Mouse (Mus musculus): ENCODE data around the gene Ifnz. TPM values are rescaled to one million over a fixed set of nuclear protein-coding genes. Genes with fewer than 3 reads are reported as not detected.
"Not testable (repeated sequence)": the region's sequence is repeated elsewhere in the genome, so short reads cannot be mapped to it uniquely, and the experiment has no call there.

The Ifnz gene
- polyA plus RNA-seq (2012; rRNA removed) = not detected in 2 replicates

GRCm38 (mm10) chr4:88781831-88782230 lies at the start of gene Ifnz:
Ifnz (plus strand) TSS chr4:88782131.
- H3K36me3 ChIP-seq (ENCODE audit: control insufficient read depth, insufficient read depth, low read length); H3K27me3 ChIP-seq (ENCODE audit: control insufficient read depth, insufficient read depth, low read length); DNase-seq (ENCODE audit: low read depth in 1 of 2, low spot score in 2 of 2); H3K4me1 ChIP-seq (ENCODE audit: control insufficient read depth, insufficient read depth, insufficient read length): not testable (repeated sequence)
- H3K27ac ChIP-seq (ENCODE audit: insufficient read depth, low read length) = 0 out of 2 replicates have a peak within 1 kb of the TSS, but pooled peaks have one; percentile 22
- 2% methylated on average over 5 of the region's 7 CpGs for WGBS
- peak within 1 kb of the TSS; percentile 39; the same call in 1 of the 2 replicates for H3K4me3 ChIP-seq (ENCODE audit: extremely low read depth, insufficient read depth, insufficient read length)

DNA sequence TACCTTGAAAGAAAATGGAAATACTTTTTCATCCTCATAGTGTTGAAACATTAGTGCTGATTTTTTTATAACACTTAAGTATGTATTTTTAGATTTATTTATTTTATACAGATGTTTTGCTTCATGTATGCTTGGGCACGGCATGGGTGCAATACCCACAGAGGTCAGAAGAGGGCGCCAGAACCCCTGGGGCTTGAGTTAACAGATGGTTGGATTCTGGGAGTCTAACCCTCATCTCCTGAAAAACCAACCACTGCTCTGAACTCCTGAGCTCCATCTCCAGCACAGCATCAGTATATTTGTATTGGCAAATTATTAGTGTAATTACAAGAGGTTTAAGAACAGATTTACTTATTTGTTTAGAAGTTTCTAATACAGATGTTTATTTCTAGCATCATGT lies 43.5 kb upstream of the Ifnz start:
- Histone ChIP-seq H3K27me3 (ENCODE audit: control insufficient read depth, insufficient read depth, low read length) (no peaks in the 10 kb centered on the region), H3K36me3 (ENCODE audit: control insufficient read depth, insufficient read depth, low read length) (no peaks in the 10 kb centered on the region), H3K27ac (ENCODE audit: insufficient read depth, low read length) (no peak overlapping the region), H3K4me3 (ENCODE audit: extremely low read depth, insufficient read depth, insufficient read length) (no peak overlapping the region), H3K4me1 (ENCODE audit: control insufficient read depth, insufficient read depth, insufficient read length) (no peaks in the 10 kb centered on the region; the same call in 1 of the 2 replicates)
- DNase-seq (ENCODE audit: low read depth in 1 of 2, low spot score in 2 of 2) = peak; percentile 40 to 62
- TF ChIP-seq CTCF (IDR thresholded peaks at IDR 0.05; ENCODE audit: extremely low read depth, insufficient read depth, insufficient read length, insufficient replicate concordance) = peak; percentile 81; the same call in 1 of the 2 replicates
- no peak for TF ChIP-seq POLR2A (IDR thresholded peaks at IDR 0.05; ENCODE audit: low read depth, low read length)
- 1% methylated on average over 2 of the region's 2 CpGs for WGBS

DNA sequence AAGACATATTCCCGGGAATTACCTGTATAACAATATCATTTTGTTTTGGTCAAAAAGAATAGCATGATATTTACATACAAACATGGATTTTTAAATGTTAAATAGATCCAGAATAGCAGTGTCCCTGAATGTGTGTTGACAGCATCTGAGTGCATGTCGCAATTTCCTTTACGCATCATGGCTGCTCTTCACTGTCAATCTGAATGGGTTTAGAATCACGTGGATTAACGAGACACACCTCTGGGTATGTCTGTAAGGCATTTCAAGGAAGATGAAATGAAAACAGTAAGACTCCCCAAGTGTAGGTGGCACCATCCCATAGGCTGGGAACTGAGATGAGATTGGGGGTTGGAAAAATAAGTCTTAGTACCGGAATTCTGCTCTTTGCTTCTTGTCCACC lies 42.9 kb upstream of the Ifnz start:
- no peaks in the 10 kb centered on the region for H3K27me3 ChIP-seq (ENCODE audit: control insufficient read depth, insufficient read depth, low read length)
- no peak for DNase-seq (ENCODE audit: low read depth in 1 of 2, low spot score in 2 of 2)
- no peak overlapping the region for H3K27ac ChIP-seq (ENCODE audit: insufficient read depth, low read length)
- H3K4me3 ChIP-seq (ENCODE audit: extremely low read depth, insufficient read depth, insufficient read length) = no peak overlapping the region
- H3K4me1 ChIP-seq (ENCODE audit: control insufficient read depth, insufficient read depth, insufficient read length) = no peaks in the 10 kb centered on the region; the same call in 1 of the 2 replicates
- WGBS = 73% methylated on average over 6 of the region's 6 CpGs
- H3K36me3 ChIP-seq (ENCODE audit: control insufficient read depth, insufficient read depth, low read length) = no peaks in the 10 kb centered on the region
- TF ChIP-seq POLR2A (IDR thresholded peaks at IDR 0.05; ENCODE audit: low read depth, low read length) = no peak
- TF ChIP-seq CTCF (IDR thresholded peaks at IDR 0.05; ENCODE audit: extremely low read depth, insufficient read depth, insufficient read length, insufficient replicate concordance) = no peak

GRCm38 (mm10) chr4:88741426-88741825 lies 40.5 kb upstream of the Ifnz start:
- DNase-seq (ENCODE audit: low read depth in 1 of 2, low spot score in 2 of 2) = no peak
- TF ChIP-seq CTCF (IDR thresholded peaks at IDR 0.05; ENCODE audit: extremely low read depth, insufficient read depth, insufficient read length, insufficient replicate concordance) = no peak
- TF ChIP-seq POLR2A (IDR thresholded peaks at IDR 0.05; ENCODE audit: low read depth, low read length) = no peak
- H3K27me3 ChIP-seq (ENCODE audit: control insufficient read depth, insufficient read depth, low read length) = no peaks in the 10 kb centered on the region
- WGBS = 30% methylated on average over 4 of the region's 4 CpGs
- no peaks in the 10 kb centered on the region; the same call in 1 of the 2 replicates for H3K4me1 ChIP-seq (ENCODE audit: control insufficient read depth, insufficient read depth, insufficient read length)
- no peaks in the 10 kb centered on the region for H3K36me3 ChIP-seq (ENCODE audit: control insufficient read depth, insufficient read depth, low read length)
- H3K4me3 ChIP-seq (ENCODE audit: extremely low read depth, insufficient read depth, insufficient read length) = no peak overlapping the region
- no peak overlapping the region for H3K27ac ChIP-seq (ENCODE audit: insufficient read depth, low read length)

DNA sequence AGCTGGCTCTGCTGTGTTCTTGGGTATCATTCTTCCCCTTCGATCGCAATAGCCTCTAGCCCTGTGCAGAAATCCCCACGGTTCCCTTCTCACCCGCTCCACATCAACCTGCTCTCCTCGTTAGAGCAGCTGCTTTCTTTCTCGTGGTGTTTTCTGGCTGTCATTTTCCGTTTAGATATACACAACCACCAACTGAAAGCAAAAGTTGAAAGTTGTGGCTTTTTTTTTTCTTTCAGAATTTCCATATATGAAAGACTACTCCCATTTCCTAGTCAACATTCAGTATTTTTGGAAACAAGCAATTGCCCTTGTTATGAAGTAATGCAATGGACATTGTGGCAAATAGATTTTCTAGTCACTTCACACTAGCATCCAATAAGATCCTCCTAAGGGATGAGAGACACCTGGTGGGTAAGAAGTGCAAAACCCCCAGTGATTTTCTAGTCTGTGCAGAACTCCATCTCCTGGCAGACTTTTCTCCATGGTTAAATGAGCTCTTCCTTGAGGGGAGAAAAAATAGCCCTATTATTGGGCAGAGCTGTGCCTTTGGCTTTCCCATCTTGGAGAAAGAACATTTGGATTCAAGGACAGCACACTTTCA lies 39.1 kb upstream of the Ifnz start:
- no peaks in the 10 kb centered on the region for H3K36me3 ChIP-seq (ENCODE audit: control insufficient read depth, insufficient read depth, low read length)
- H3K27ac ChIP-seq (ENCODE audit: insufficient read depth, low read length) = no peak overlapping the region
- no peak overlapping the region for H3K4me3 ChIP-seq (ENCODE audit: extremely low read depth, insufficient read depth, insufficient read length)
- H3K27me3 ChIP-seq (ENCODE audit: control insufficient read depth, insufficient read depth, low read length) = no peaks in the 10 kb centered on the region
- no peaks in the 10 kb centered on the region; the same call in 1 of the 2 replicates for H3K4me1 ChIP-seq (ENCODE audit: control insufficient read depth, insufficient read depth, insufficient read length)
- 18% methylated on average over 7 of the region's 7 CpGs for WGBS
- DNase-seq (ENCODE audit: low read depth in 1 of 2, low spot score in 2 of 2) = no peak
- no peak for TF ChIP-seq CTCF (IDR thresholded peaks at IDR 0.05; ENCODE audit: extremely low read depth, insufficient read depth, insufficient read length, insufficient replicate concordance)
- TF ChIP-seq POLR2A (IDR thresholded peaks at IDR 0.05; ENCODE audit: low read depth, low read length) = no peak

DNA sequence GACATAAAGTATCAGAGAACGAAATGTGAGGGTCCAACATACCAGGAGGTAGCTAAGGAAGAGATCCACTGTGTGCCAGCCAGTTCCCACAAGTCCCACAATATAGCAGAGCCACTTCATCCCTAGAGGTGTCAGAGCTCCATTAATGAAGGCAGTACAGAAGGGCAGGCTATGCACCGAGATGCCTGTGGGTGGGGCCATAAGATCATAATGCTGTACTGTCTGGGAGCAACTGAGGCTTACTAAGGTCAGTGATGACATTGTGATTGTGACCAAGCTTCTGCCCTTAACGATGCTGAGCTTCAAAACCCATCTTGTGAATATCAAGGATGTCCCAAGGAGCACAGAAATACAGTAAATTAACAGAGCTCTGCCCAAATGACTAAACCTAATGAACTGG lies 37.7 kb upstream of the Ifnz start:
- 85% methylated on average over 3 of the region's 3 CpGs for WGBS
- no peaks in the 10 kb centered on the region for H3K27me3 ChIP-seq (ENCODE audit: control insufficient read depth, insufficient read depth, low read length)
- no peaks in the 10 kb centered on the region for H3K36me3 ChIP-seq (ENCODE audit: control insufficient read depth, insufficient read depth, low read length)
- TF ChIP-seq CTCF (IDR thresholded peaks at IDR 0.05; ENCODE audit: extremely low read depth, insufficient read depth, insufficient read length, insufficient replicate concordance) = no peak
- no peak for TF ChIP-seq POLR2A (IDR thresholded peaks at IDR 0.05; ENCODE audit: low read depth, low read length)
- H3K4me3 ChIP-seq (ENCODE audit: extremely low read depth, insufficient read depth, insufficient read length) = no peak overlapping the region
- H3K4me1 ChIP-seq (ENCODE audit: control insufficient read depth, insufficient read depth, insufficient read length) = no peaks in the 10 kb centered on the region; the same call in 1 of the 2 replicates
- DNase-seq (ENCODE audit: low read depth in 1 of 2, low spot score in 2 of 2) = no peak
- H3K27ac ChIP-seq (ENCODE audit: insufficient read depth, low read length) = no peak overlapping the region

DNA sequence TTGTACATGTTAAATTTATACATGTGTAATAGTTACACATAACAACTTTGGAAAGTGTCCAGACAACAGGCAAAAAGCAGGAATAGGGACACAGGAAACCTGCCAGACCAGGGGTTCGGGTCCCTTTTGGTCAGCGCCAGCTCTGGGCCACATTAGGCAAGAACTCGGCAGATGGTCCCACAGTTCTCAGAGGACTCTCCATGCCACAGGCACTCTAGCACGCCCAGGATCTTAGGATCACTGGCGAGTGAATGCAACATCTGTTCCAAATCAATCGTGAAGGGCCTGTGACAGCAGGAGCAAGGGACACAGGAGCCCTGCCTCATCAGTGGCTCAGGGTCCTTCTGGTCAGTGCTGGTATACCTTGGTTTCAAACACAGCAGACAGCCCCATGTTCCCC lies 32.0 kb upstream of the Ifnz start:
- Histone ChIP-seq H3K27me3 (ENCODE audit: control insufficient read depth, insufficient read depth, low read length) (no peaks in the 10 kb centered on the region), H3K4me1 (ENCODE audit: control insufficient read depth, insufficient read depth, insufficient read length) (no peaks in the 10 kb centered on the region), H3K4me3 (ENCODE audit: extremely low read depth, insufficient read depth, insufficient read length) (no peak overlapping the region), H3K27ac (ENCODE audit: insufficient read depth, low read length) (no peak overlapping the region), H3K36me3 (ENCODE audit: control insufficient read depth, insufficient read depth, low read length) (no peaks in the 10 kb centered on the region)
- DNase-seq (ENCODE audit: low read depth in 1 of 2, low spot score in 2 of 2) = no peak
- WGBS = 89% methylated on average over 6 of the region's 6 CpGs
- TF ChIP-seq POLR2A (IDR thresholded peaks at IDR 0.05; ENCODE audit: low read depth, low read length) (no peak), CTCF (IDR thresholded peaks at IDR 0.05; ENCODE audit: extremely low read depth, insufficient read depth, insufficient read length, insufficient replicate concordance) (no peak)

DNA sequence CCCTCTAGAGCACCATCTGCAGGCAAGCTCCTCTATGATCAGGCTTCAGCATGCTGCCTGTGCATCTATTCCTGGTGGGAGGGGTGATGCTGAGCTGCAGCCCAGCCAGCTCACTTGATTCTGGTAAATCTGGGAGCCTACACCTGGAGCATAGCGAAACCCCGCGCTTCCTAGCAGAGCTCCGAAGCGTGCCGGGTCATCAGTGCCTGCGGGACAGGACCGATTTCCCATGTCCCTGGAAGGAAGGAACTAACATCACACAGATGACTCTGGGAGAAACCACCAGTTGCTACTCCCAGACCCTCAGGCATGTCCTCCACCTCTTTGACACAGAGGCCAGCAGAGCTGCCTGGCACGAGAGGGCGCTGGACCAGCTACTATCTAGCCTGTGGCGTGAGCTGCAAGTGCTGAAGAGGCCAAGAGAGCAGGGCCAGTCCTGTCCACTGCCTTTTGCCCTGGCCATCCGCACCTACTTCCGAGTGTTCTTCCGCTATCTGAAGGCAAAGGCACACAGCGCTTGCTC lies 27.1 kb upstream of the Ifnz start, which contains the start of gene Gm13271:
Gm13271 (plus strand) TSS at position 51 of the 523 bp plus-strand sequence.
- H3K36me3 ChIP-seq (ENCODE audit: control insufficient read depth, insufficient read depth, low read length); H3K4me1 ChIP-seq (ENCODE audit: control insufficient read depth, insufficient read depth, insufficient read length); H3K27ac ChIP-seq (ENCODE audit: insufficient read depth, low read length); H3K27me3 ChIP-seq (ENCODE audit: control insufficient read depth, insufficient read depth, low read length); H3K4me3 ChIP-seq (ENCODE audit: extremely low read depth, insufficient read depth, insufficient read length): not testable (repeated sequence)
- peak in 1 of 2 experiments; percentile 70 for DNase-seq (ENCODE audit: low read depth in 1 of 2, low spot score in 2 of 2)
- WGBS = 94% methylated on average over 15 of the region's 15 CpGs

- 7% methylated on average over 29 of the region's 31 CpGs for WGBS
- peak overlapping the region; percentile 97 for H3K27ac ChIP-seq (ENCODE audit: insufficient read depth, low read length)
- H3K4me1 ChIP-seq (ENCODE audit: control insufficient read depth, insufficient read depth, insufficient read length); H3K36me3 ChIP-seq (ENCODE audit: control insufficient read depth, insufficient read depth, low read length); H3K27me3 ChIP-seq (ENCODE audit: control insufficient read depth, insufficient read depth, low read length): not testable (repeated sequence)
- peak overlapping the region; percentile 83 for H3K4me3 ChIP-seq (ENCODE audit: extremely low read depth, insufficient read depth, insufficient read length)
- DNase-seq (ENCODE audit: low read depth in 1 of 2, low spot score in 2 of 2) = peak in 1 of 2 experiments; percentile 32
Measured at GRCm38 (mm10) chr4:88756581-88757513, 25.1 kb upstream of the Ifnz start.

All from spleen, adult 2 months (tissue).